Mouse (Mus musculus) c-Kit-positive CD71-positive TER-119-positive erythroid progenitor cells, embryonic 14.5 days (primary cell): Measurements from ENCODE around the gene Timm17a.

Source experiments
- DNase-seq: peaks from one replicate; pipeline ENCODE4 v3.0.0-alpha.2; 2013; ENCODE audit warnings: low spot score

Gene Timm17a

GRCm38 (mm10) chr1:135280646-135281045, 32.9 kb downstream of the Timm17a start:
- DNase-seq = no peak

- no peak for DNase-seq
Measured at GRCm38 (mm10) chr1:135271371-135271770, 42.2 kb downstream of the Timm17a start.

- DNase-seq = no peak
Measured at GRCm38 (mm10) chr1:135267663-135268446, 45.7 kb downstream of the Timm17a start.

- no peak for DNase-seq
Measured at GRCm38 (mm10) chr1:135265834-135266233, 47.7 kb downstream of the Timm17a start.

GRCm38 (mm10) chr1:135263316-135263715, 50.3 kb downstream of the Timm17a start:
- DNase-seq = no peak

GRCm38 (mm10) chr1:135262329-135262728, 51.2 kb downstream of the Timm17a start:
- DNase-seq = no peak

GRCm38 (mm10) chr1:135260931-135261330, 52.6 kb downstream of the Timm17a start:
- no peak for DNase-seq

GRCm38 (mm10) chr1:135259128-135259436, 54.5 kb downstream of the Timm17a start:
- peak; percentile 81 for DNase-seq

- no peak for DNase-seq
Measured at GRCm38 (mm10) chr1:135258380-135259127, 55.0 kb downstream of the Timm17a start, which contains the start of gene Elf3. Elf3 (minus strand) TSS chr1:135258568.

- no peak for DNase-seq
Measured at GRCm38 (mm10) chr1:135256299-135256698, 57.3 kb downstream of the Timm17a start.

GRCm38 (mm10) chr1:135252854-135253253, 60.7 kb downstream of the Timm17a start:
- DNase-seq = no peak

GRCm38 (mm10) chr1:135251405-135251804, 62.2 kb downstream of the Timm17a start:
- no peak for DNase-seq

- DNase-seq = peak; percentile 68
Measured at GRCm38 (mm10) chr1:135250706-135251105, 62.9 kb downstream of the Timm17a start.

- DNase-seq = no peak
Measured at GRCm38 (mm10) chr1:135248434-135248850, 65.1 kb downstream of the Timm17a start.
